Mouse (Mus musculus) urinary bladder, postnatal 25 days (tissue): Measurements from ENCODE around the gene Trappc11.

Experiments used
- DNase-seq: peaks from one replicate; pipeline ENCODE4 v3.0.0; 2022; ENCODE audit warnings: low spot score

Trappc11 gene

GRCm38 (mm10) chr8:47533344-47534125 lies at the start of gene Trappc11, which contains the start of gene Rwdd4a:
Trappc11 (minus strand) TSS chr8:47533470.
Rwdd4a (plus strand) TSS chr8:47533664.
- peak; percentile 90 for DNase-seq

- no peak for DNase-seq
Measured at GRCm38 (mm10) chr8:47581454-47581853, 48.2 kb upstream of the Trappc11 start.

- no peak for DNase-seq
Measured at GRCm38 (mm10) chr8:47573482-47573881, 40.2 kb upstream of the Trappc11 start.

GRCm38 (mm10) chr8:47570161-47570560 lies 36.9 kb upstream of the Trappc11 start:
- no peak for DNase-seq

- DNase-seq = no peak
Measured at GRCm38 (mm10) chr8:47568098-47568497, 34.8 kb upstream of the Trappc11 start.

- DNase-seq = no peak
Measured at GRCm38 (mm10) chr8:47566551-47566950, 33.3 kb upstream of the Trappc11 start.

GRCm38 (mm10) chr8:47560801-47561200 lies 27.5 kb upstream of the Trappc11 start:
- no peak for DNase-seq

GRCm38 (mm10) chr8:47558274-47558673 lies 25.0 kb upstream of the Trappc11 start:
- DNase-seq = no peak

- no peak for DNase-seq
Measured at GRCm38 (mm10) chr8:47556446-47556845, 23.2 kb upstream of the Trappc11 start.

GRCm38 (mm10) chr8:47553613-47554012 lies 20.3 kb upstream of the Trappc11 start:
- no peak for DNase-seq

- no peak for DNase-seq
Measured at GRCm38 (mm10) chr8:47547102-47547501, 13.8 kb upstream of the Trappc11 start.

GRCm38 (mm10) chr8:47544094-47544493 lies 10.8 kb upstream of the Trappc11 start:
- DNase-seq = no peak

- DNase-seq = no peak
Measured at GRCm38 (mm10) chr8:47542746-47543145, 9.5 kb upstream of the Trappc11 start.

- no peak for DNase-seq
Measured at GRCm38 (mm10) chr8:47538323-47538722, 5.1 kb upstream of the Trappc11 start.

GRCm38 (mm10) chr8:47528094-47528493 lies 5.2 kb downstream of the Trappc11 start:
- DNase-seq = no peak

- no peak for DNase-seq
Measured at GRCm38 (mm10) chr8:47513601-47514000, 19.7 kb downstream of the Trappc11 start.

- no peak for DNase-seq
Measured at GRCm38 (mm10) chr8:47510930-47511329, 22.3 kb downstream of the Trappc11 start.

GRCm38 (mm10) chr8:47505431-47505830 lies 27.8 kb downstream of the Trappc11 start:
- DNase-seq = no peak

GRCm38 (mm10) chr8:47502546-47502945 lies 30.7 kb downstream of the Trappc11 start:
- DNase-seq = no peak

- no peak for DNase-seq
Measured at GRCm38 (mm10) chr8:47501994-47502393, 31.3 kb downstream of the Trappc11 start.

GRCm38 (mm10) chr8:47495428-47495827 lies 37.8 kb downstream of the Trappc11 start:
- DNase-seq = no peak

GRCm38 (mm10) chr8:47494602-47495153 lies 38.6 kb downstream of the Trappc11 start:
- no peak for DNase-seq

- DNase-seq = no peak
Measured at GRCm38 (mm10) chr8:47493106-47493505, 40.2 kb downstream of the Trappc11 start.

GRCm38 (mm10) chr8:47487231-47487630 lies 46.0 kb downstream of the Trappc11 start:
- no peak for DNase-seq
